8 mouse cellular contexts compared by ENCODE assay signal in the genomic region with DNA sequence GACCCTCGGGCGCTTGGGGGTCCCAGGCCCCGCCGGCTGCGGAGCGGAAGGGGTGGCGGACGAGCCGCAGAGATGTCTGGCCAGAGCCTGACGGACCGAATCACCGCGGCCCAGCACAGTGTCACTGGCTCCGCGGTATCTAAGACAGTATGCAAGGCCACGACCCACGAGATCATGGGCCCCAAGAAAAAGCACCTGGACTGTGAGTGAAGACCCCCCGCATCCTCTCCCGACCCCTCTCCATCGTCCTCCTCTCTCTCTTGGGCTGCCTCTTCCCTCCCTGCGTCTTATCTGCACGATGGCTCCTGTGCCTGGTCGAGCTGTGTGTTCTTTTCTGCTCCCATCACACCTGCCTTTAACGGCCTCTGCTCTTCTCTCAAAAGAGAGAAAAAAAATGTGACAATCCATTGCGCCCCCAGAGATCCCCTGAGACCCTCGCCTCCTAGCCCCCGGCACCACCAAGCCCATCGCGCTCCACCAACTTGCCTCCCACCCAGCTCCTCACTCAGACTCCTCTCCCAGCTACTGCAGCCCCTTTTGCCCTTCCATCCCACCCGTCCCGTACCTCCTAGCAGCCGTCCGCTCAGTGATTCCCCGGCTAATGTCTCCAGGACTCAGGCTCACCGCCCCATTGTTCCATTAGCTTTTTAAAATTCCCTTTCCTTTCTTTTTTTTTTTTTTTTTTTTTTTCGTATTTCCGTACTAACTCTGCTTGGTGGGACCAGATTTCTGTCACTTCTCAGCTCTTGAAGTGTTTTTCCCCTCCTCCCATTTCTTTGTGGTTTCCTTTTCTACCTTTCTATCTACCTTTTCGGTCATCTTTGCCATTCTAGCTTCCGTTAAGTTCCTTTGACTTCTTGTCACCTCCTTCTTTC. TPM values are rescaled to one million over a fixed set of nuclear protein-coding genes. Genes with fewer than 3 reads are reported as not detected.
DNase-seq lines count a peak whose midpoint lies in the region; ATAC-seq and TF ChIP-seq lines count a peak whose summit lies in the region.

No protein-coding gene starts in this region.

- WGBS in forebrain, embryonic 16.5 days, result 1% methylated on average over 34 of the region's 39 CpGs
- under 1% methylated on average over 29 of the region's 39 CpGs for WGBS in hindbrain, postnatal 0 days
- WGBS in limb, embryonic 13.5 days, result under 1% methylated on average over 37 of the region's 39 CpGs
- under 1% methylated on average over 28 of the region's 39 CpGs for WGBS in stomach, embryonic 14.5 days

- ATAC-seq in forebrain, embryonic 16.5 days, result peak; percentile 53
- peak; percentile 70 for ATAC-seq in hindbrain, postnatal 0 days
- peak; percentile 5 for ATAC-seq in limb, embryonic 13.5 days (ENCODE audit: low FRiP score, low read depth)
- ATAC-seq in monocyte, adult 5-6 weeks (replicated peaks; ENCODE audit: insufficient number of reproducible peaks, low FRiP score, low TSS enrichment, poor library complexity, severe bottlenecking), result 0 out of 2 replicates have a peak, but pooled peaks have one; percentile 6
- ATAC-seq in stomach, embryonic 14.5 days (ENCODE audit: insufficient number of reproducible peaks, insufficient read depth, low FRiP score, low read depth), result peak; percentile 54

- peak overlapping the region; percentile 96 for H3K27ac ChIP-seq in forebrain, embryonic 16.5 days (ENCODE audit: low read length)
- H3K27ac ChIP-seq in hindbrain, postnatal 0 days, result peak overlapping the region; percentile 98
- peak overlapping the region; percentile 98 for H3K27ac ChIP-seq in limb, embryonic 13.5 days
- H3K27ac ChIP-seq in stomach, embryonic 14.5 days (ENCODE audit: low read length), result peak overlapping the region; percentile 98

- no peaks in the 10 kb centered on the region for H3K9me3 ChIP-seq in forebrain, embryonic 16.5 days (ENCODE audit: control insufficient read depth, low read length)
- H3K9me3 ChIP-seq in hindbrain, postnatal 0 days (ENCODE audit: low read length), result no peaks in the 10 kb centered on the region
- no peaks in the 10 kb centered on the region for H3K9me3 ChIP-seq in limb, embryonic 13.5 days
- H3K9me3 ChIP-seq in stomach, embryonic 14.5 days (ENCODE audit: control insufficient read depth, low read depth, low read length), result no peaks in the 10 kb centered on the region

- H3K27me3 ChIP-seq in forebrain, embryonic 16.5 days (replicated peaks; ENCODE audit: control insufficient read depth, insufficient read depth, low read length), result no peaks in the 10 kb centered on the region
- no peaks in the 10 kb centered on the region for H3K27me3 ChIP-seq in hindbrain, postnatal 0 days (ENCODE audit: insufficient read depth, low read length)
- no peaks in the 10 kb centered on the region for H3K27me3 ChIP-seq in limb, embryonic 13.5 days
- no peaks in the 10 kb centered on the region for H3K27me3 ChIP-seq in stomach, embryonic 14.5 days (ENCODE audit: control insufficient read depth, insufficient read depth, low read length)

- peaks cover 19% of the 10 kb centered on the region for H3K4me1 ChIP-seq in forebrain, embryonic 16.5 days (replicated peaks; ENCODE audit: control insufficient read depth, insufficient read depth, low read length)
- H3K4me1 ChIP-seq in hindbrain, postnatal 0 days (ENCODE audit: insufficient read depth, low read length), result peaks cover 7% of the 10 kb centered on the region; the same call in 1 of the 2 replicates
- peaks cover 18% of the 10 kb centered on the region for H3K4me1 ChIP-seq in limb, embryonic 13.5 days
- H3K4me1 ChIP-seq in stomach, embryonic 14.5 days (ENCODE audit: control insufficient read depth, insufficient read depth, low read length), result peaks cover 11% of the 10 kb centered on the region; the same call in 1 of the 2 replicates

- peak overlapping the region; percentile 97 for H3K9ac ChIP-seq in forebrain, embryonic 16.5 days (replicated peaks; ENCODE audit: low read depth, low read length)
- peak overlapping the region; percentile 98 for H3K9ac ChIP-seq in hindbrain, postnatal 0 days (replicated peaks; ENCODE audit: low read length)
- peak overlapping the region; percentile 97 for H3K9ac ChIP-seq in limb, embryonic 13.5 days
- peak overlapping the region; percentile 97 for H3K9ac ChIP-seq in stomach, embryonic 14.5 days (replicated peaks; ENCODE audit: low read depth, low read length)

- no peak for TF ChIP-seq CTCF in hindbrain, postnatal 0 days (IDR thresholded peaks at IDR 0.05; ENCODE audit: low read depth)

- H3K4me3 ChIP-seq in forebrain, embryonic 16.5 days (replicated peaks; ENCODE audit: low read length), result peak overlapping the region; percentile 96
- peak overlapping the region; percentile 89 for H3K4me3 ChIP-seq in hindbrain, postnatal 0 days (ENCODE audit: low read length)
- peak overlapping the region; percentile 96 for H3K4me3 ChIP-seq in limb, embryonic 13.5 days
- H3K4me3 ChIP-seq in stomach, embryonic 14.5 days (ENCODE audit: low read depth, low read length), result peak overlapping the region; percentile 95

- DNase-seq in cerebellum, adult 11-12 months, result peak; percentile 69
- DNase-seq in cerebellum, adult 11 months, result no peak
- DNase-seq in brain, adult 2 months (ENCODE audit: low read depth, low spot score), result peak; percentile 30
- peak; percentile 30 for DNase-seq in hindbrain, postnatal 0 days (ENCODE audit: low spot score)

- H3K36me3 ChIP-seq in forebrain, embryonic 16.5 days (ENCODE audit: control insufficient read depth, insufficient read depth), result no peaks in the 10 kb centered on the region
- no peaks in the 10 kb centered on the region for H3K36me3 ChIP-seq in hindbrain, postnatal 0 days (ENCODE audit: insufficient read depth, low read length)
- no peaks in the 10 kb centered on the region for H3K36me3 ChIP-seq in limb, embryonic 13.5 days
- no peaks in the 10 kb centered on the region for H3K36me3 ChIP-seq in stomach, embryonic 14.5 days (ENCODE audit: control insufficient read depth, insufficient read depth, low read length)

- peak overlapping the region; percentile 89 for H3K4me2 ChIP-seq in forebrain, embryonic 16.5 days (ENCODE audit: low read length)
- H3K4me2 ChIP-seq in hindbrain, postnatal 0 days (ENCODE audit: low read depth, low read length), result peak overlapping the region; percentile 95
- peak overlapping the region; percentile 82 for H3K4me2 ChIP-seq in limb, embryonic 13.5 days (replicated peaks)
- H3K4me2 ChIP-seq in stomach, embryonic 14.5 days (replicated peaks; ENCODE audit: low read depth, low read length), result peak overlapping the region; percentile 70

RNA-seq across cellular contexts. Expression of gene Picalm, which starts 0.7 kb away (rescaled TPM):
- 41.7 and 51.2 TPM in 2 replicates for polyA plus RNA-seq in forebrain, embryonic 16.5 days (2015; fragmentation: Nextera tagmentation; extraction: Ambion mirVana)
- total RNA-seq in hindbrain, postnatal 0 days (2014; rRNA removed), result 132 and 141 TPM in 2 replicates
- 22.4 and 25.2 TPM in 2 replicates for polyA plus RNA-seq in hindbrain, postnatal 0 days (2015; fragmentation: Nextera tagmentation; extraction: Ambion mirVana)
- polyA plus RNA-seq in limb, embryonic 13.5 days (2015; fragmentation: Nextera tagmentation; extraction: Ambion mirVana), result 40.6 and 44.3 TPM in 2 replicates
- 450 to 531 TPM (median 492 TPM) in 3 replicates for total RNA-seq in monocyte, adult 5-6 weeks (2017)
- polyA plus RNA-seq in stomach, embryonic 14.5 days (2014; fragmentation: Nextera tagmentation; extraction: Ambion mirVana), result 74.5 and 77.1 TPM in 2 replicates

Comparison
In these comparisons a context has a peak if more than half of its experiments do, and no peak if none do; other contexts are left out.
1. ATAC-seq: peak in every context shown above with its lines; median percentile 70 in hindbrain, postnatal 0 days; 54 in stomach, embryonic 14.5 days; 53 in forebrain, embryonic 16.5 days; 6 in monocyte, adult 5-6 weeks; 5 in limb, embryonic 13.5 days.